Mouse (Mus musculus) common myeloid progenitor, adult 5-6 weeks (primary cell): ENCODE results near the gene Efcab5. TPM values are rescaled to one million over a fixed set of nuclear protein-coding genes. Genes with fewer than 3 reads are reported as not detected.

ENCODE experiments used
- total RNA-seq: library from RNA; stranded (forward); fragments of 200-1000, 187-1606 nt; gene quantifications from 2 replicates; pipeline ENCODE4 v1.2.3, GENCODE M21; 2017

The Efcab5 gene
- total RNA-seq, 1 experiment from 2014 or later = 0.55 TPM

Other genes starting within 250 kb of the Efcab5 start
- 0.23 TPM in 1 of 2 replicates, not detected in the other for gene Slc6a4, start 190.4 kb downstream of the Efcab5 start, total RNA-seq
- gene Nsrp1, start 110.5 kb downstream of the Efcab5 start, total RNA-seq = 31.0 and 33.9 TPM in 2 replicates
- gene Ssh2, start 27.3 kb upstream of the Efcab5 start, total RNA-seq = 29.5 and 38.2 TPM in 2 replicates